Mouse (Mus musculus) neutrophil, adult 5-6 weeks (primary cell): ENCODE results near the gene Fip1l1. TPM values are rescaled to one million over a fixed set of nuclear protein-coding genes. Genes with fewer than 3 reads are reported as not detected.

Experiments used
- ATAC-seq: fragments of 151-379, 151-347 bp; 2 replicates; pipeline ENCODE4 v1.8.0; 2017; ENCODE audit warnings: mild to moderate bottlenecking, moderate TSS enrichment; ENCODE audit not compliant: insufficient number of reproducible peaks, poor library complexity, low FRiP score, severe bottlenecking; ENCODE audit errors: extremely low read depth
- total RNA-seq: library from RNA; stranded (forward); fragments of 200-1000 nt; gene quantifications from 2 replicates; pipeline ENCODE4 v1.2.3, GENCODE M21; 2017

Gene Fip1l1
- 165 and 167 TPM in 2 replicates for total RNA-seq

DNA sequence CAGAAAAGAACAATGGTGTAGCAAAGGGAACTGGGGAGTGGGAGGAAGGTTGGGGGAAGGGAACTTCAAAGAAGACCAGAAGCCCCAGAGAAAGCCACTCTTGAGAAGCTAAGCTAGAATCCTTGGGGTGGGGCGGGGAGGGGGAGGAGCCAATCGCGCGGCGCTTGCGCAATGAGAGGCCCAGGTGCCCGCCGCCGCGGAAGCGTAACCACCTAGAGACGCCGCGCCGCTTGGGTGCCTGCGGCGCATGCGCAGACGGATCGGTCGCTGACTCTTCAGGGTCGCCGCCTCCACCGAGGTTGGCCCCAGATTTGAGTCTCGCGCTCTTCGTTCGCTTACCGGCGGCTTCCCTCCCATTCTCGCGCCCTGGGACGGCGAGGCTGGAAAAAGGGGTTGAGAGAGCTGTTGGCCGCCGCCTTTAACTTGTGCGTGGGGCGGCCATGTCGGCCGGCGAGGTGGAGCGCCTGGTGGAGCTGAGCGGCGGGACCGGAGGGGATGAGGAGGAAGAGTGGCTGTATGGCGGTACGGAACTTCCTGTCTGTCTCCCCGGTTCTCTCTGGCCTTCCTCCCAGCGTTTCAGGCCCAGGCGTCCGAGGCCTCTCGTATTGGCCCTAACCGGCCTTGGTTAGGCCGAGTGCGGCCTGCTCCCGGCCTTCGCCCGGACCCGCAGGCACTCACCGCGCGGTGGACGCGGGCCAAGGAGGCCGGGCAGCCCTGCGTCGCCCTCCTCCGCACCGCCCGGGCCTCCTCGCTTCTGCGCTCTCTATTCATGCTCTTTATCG is at the start of gene Fip1l1:
Gene Fip1l1 (plus strand): TSS at position 210 of the 782 bp plus-strand sequence.
- peak; percentile 54 for ATAC-seq

DNA sequence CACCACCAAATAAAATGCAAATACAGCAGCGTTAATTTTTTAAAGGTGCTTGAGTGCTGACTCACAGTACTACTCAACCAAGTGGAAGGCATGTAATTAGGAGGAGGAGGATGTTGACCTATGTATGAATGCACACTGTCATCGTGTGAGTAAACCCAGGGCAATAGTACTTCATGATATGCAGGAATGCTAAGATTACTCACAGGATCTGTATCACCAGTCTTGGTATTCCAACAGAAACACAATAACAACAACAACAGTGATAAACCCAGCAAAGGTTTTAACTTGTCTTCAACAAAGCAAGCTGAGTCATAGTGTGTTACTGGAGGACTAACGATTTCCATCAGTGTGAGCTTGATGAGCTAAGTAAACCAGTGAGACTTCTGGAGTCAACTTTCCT is 42.5 kb upstream of the Fip1l1 start:
- no peak for ATAC-seq

DNA sequence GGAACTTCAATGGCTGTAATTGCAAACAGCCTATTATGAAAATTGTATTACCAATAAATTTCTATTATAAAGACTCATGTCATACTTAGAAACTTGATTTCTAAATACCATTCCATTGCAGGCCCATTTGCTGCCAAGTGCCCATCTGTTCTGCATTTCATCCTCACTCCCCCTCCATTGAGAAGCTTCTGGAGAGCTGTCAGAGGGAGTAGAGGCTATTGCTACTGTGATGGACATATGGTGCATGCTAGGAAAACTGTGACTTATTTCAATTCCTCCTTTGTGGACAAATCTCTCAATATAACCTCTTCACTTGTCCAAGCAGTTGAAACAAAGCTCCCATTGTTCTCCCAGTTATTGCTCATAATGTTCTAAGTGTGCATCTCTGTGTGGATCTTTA is 23.6 kb upstream of the Fip1l1 start:
- no peak for ATAC-seq

DNA sequence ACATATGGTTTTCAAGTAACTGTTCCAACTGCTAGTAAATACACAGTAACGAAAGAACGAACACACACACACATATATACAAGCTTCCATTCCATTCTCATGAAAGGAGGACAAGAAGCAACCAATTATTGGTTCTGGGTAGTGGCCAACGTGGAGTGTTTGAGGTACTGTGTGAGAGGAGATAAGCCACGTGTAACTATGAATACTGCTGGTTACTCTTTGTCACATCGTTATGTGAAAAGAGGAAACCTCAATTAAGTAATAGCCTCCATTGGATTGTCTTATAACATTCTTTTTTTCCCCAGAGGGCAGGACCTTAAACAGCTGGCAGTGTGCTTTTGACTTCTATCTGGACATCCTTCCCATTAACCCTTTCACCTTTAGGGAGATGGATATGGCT is 8.2 kb upstream of the Fip1l1 start:
- ATAC-seq: no peak

DNA sequence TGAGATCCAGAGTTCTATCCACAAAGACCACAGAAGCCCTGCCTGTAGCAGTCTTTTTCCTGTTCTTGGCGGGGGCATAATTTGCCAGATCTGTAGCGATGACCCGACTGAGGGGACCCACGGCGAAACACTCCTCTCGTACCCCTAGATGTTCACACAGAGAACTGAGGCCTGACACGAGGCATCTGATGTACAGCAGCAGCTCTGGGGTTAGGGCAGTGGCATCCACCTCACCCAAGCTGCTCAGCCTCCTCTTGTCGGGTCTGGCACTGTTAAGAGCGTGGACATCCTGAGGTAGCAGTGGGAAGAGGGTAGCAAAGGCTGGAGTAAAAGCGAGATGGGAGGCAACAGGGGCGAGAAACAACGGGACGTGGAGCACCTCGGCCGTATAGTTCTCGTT is 4.5 kb upstream of the Fip1l1 start:
- no peak for ATAC-seq

DNA sequence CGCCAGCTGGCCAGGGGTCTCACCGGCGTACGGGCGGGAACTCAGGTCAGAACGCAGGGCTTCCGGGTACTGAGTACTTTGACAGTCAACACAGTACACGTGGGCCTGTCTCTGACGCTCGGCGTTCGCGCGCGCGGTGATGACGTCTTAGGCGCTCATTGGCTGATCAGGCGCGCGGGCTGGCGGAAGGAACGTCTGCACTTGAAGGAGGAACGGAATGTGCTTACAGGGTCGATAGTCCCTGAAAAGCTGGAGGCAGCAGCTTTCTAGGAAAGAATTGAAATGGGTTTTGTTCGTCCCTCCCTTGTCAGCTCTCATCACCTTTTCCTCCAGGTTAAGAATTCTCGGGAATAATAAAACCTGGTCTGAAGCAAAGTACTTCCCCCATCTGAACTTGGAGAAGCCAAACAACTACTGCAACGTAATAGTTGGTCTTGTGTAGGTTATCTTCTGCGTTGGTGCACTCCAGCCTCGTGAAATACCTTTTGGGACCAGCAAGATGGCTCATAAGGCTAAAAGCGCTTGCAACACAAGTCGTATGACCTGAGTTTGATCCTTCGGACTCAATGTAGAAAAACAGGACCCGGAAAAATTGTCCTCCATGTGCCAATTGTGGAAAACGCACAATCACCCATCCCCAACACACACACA is 3.5 kb upstream of the Fip1l1 start, which contains the start of gene Scfd2:
Gene Scfd2 (minus strand): TSS at position 130 of the 651 bp plus-strand sequence.
- ATAC-seq: peak; percentile 95

DNA sequence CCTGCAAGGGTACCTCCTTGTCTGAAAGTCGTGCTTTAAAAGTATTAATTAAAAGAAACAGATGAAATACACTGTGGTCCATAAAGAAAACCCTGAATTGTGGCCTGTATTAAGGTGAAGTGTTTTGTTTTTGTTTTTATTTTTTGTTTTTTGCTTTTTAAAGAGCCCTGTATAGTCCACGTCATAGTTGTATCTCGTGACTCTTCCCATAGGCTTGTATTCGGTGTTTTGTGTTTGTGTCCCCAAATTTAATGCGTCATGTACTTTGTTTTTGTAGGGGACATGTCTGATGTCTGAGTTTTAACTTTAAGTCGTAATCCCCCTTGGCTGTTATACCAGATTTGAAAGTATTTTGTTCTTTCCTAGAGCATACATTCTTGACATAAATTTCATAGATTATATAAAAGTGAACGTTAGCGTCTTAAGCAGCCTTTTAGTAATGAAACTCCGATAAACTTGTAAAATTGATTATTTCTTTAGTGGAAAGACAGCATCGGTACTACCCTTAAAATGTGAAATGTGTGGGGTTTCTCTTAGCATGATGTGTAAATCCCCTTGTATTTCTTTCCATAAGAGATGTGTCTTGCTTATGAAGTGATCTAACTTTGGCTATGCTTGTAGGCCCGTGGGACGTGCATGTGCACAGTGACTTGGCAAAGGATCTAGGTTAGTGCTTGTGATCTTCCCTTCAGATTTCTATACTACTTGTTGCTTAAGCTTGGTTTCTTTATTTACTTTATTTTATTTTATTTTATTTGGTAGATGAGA is 1.1 kb downstream of the Fip1l1 start:
- no peak for ATAC-seq

DNA sequence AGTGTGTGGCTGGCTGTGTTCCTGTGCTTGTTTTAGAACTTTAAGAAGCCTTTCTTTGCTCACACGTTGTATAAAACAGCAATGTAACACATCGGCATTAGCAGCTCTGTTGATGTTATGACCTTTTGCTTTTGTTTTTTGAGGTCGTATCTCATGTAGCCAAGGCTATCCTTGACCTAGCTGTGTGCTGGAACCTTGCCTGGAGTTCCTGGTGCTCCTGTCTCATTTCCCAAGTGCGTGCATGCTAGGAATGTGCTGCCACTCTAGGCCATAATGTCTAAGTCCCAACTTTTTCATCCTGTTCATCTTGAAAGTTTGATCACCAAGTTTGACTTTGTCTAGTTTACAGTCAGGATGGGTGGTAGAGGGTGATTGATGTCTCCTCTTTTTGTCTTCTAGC is 10.4 kb downstream of the Fip1l1 start:
- ATAC-seq: no peak

DNA sequence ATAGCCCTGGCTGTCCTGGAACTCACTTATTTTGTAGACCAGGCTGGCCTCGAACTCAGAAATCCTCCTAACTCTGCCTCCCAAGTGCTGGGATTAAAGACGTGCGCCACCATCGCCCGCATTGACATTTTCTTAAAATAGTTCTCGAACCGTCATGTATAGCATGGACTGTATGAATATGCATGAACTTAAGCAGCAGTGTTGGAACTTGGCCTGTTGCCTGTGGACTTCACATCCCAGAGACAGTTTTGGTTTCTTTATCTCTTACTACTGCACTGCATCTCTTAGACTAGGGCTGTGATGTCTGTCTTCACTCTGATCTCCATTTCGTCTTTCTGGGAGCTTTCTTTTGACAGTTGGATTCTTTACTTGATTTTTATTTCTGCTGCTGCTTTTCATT is 14.3 kb downstream of the Fip1l1 start:
- ATAC-seq: no peak

DNA sequence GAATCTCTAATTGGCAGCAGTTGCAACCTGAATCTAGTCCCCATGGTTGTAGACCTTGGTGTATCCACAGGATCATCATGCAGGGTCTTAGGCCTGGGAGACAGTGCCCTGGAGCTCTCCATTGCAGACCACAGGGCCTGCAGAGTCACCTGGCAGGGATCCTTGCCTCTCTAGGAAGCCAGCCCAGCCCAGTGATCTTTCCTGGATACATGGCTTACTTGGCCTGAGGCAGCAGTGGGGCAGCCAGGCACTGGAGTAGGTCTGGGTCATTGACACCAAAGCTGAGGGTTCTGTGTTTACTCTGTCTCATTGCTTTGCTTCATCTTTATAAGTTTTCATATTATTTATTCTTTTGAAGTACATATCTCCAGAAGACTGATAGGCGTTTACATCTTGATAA is 25.9 kb downstream of the Fip1l1 start:
- no peak for ATAC-seq

DNA sequence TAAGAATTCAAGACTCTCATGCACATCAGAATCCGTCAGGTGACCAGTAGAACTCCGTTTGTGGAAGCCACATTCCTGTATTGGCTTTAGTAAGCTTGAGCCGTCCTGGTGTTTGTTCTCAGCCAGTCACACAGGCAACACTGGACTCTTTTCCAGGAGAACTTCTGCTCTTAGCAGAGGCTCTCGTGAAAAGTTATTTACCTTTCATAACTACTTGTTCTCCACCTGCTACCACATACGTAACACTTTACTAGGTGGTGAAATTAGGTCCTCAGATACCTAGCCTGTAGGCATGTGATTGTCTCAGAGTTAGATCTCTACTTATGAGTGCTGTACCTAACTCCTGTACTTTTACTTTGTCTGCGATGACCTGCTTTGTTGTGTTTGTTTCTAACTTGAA is 36.5 kb downstream of the Fip1l1 start:
- ATAC-seq: no peak

DNA sequence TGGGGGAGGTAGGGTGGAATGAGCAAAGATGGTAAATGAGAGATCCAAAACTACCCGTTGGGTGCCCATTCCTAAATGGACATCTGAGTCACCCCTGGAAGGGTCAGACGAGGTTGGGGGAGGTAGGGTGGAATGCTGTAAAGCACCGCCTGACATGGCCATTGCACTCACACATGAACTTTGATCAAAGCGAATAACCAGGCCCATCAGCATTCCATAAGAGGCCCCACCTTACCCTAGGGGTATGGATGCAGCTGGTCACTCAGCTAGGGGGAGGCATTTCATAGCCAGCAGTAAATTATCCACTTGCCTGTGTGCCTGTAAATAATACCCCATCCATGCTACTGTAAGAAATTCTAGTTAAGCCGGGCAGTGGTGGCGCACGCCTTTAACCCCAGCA is 53.9 kb downstream of the Fip1l1 start:
- no peak for ATAC-seq

DNA sequence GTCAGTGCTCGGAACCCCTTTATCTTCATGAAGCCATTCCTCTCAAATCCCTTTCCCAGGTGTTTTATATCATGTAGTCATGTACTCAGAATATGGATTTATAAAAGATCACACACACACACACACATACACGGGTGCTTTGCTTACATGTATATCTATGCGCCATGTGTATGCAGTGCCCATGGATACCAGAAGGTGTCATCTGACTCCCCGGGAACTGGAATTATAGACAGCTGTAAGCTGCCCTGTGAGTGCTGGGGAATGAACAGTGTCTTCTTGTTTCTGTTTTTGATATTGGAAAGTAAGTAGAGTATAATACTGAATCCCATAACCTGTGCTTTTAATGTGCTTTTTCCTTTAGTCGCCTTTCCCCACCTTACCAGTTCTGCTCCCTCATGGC is 56.2 kb downstream of the Fip1l1 start:
- ATAC-seq: no peak

DNA sequence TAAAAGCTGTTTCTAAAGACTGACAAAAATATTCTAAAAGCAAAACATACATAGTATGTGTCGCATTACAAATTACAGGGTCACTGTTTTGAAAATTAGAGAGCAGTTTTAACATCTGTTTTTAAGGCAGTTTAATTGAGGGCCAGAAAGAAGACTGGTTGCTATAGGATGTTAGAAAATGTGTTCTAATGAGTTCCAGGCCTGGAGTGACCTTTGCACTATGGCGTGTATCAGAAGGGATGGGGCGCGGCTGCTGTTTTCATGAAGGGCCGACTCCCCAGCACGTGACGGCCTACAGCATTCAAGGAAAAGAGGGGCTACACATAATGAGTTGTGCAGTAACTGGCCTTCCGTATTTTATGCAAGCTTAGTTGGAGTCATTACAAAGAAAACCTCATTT is 57.9 kb downstream of the Fip1l1 start:
- no peak for ATAC-seq

DNA sequence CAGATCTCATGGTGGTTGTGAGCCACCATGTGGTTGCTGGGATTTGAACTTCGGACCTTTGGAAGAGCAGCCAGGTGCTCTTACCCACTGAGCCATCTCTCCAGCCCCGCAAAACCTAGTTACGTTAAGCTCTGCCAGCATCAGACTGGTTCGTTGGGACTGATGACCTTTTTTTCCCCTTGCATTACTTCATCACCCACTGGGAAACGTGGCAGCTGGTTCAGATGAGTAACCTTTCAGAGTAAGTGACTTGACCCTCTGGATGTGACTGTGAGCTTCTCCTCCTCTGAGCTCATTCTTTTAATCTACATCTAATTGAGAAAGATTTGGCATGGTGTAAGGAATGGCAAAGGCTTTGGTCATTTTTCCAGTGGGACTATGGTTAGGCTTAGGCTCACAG is 64.8 kb downstream of the Fip1l1 start:
- no peak for ATAC-seq

DNA sequence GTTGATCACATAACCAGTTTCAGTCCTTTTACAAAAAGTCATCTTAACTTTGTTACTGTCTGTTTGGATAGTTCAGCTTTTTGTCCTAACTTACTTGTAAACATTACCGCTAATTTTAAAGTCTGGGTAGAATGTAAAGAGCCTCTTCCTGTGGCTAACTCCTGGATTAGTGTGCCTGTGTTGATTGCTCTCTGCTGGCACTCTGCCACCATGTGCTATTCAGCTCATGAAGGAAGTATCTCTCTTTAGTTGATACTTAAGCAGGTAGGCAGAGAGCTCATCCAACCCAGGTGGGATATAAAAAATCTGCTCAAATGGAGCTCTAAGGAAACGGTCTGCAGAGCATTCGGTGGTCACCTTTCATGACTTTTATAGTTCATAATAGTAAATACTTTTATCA is 65.9 kb downstream of the Fip1l1 start:
- ATAC-seq: no peak

DNA sequence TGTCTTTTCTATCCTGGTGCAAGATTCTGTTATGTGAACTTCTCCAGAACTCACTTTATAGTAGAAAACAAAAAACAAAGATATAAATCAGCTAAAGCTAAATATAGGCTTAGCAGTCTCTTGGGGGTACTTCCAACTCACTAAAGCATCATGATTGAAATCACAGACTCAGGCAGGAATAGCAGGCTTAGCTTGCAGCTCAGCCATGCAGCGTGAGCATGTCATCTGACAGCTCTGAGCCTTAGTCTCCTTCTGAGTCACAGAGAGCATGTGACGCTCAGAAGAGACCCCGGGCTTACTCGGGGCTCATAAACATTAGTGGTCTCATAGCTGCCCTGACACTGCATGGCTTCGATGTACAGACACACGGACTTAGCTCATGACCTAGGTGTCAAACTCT is 66.7 kb downstream of the Fip1l1 start:
- no peak for ATAC-seq

DNA sequence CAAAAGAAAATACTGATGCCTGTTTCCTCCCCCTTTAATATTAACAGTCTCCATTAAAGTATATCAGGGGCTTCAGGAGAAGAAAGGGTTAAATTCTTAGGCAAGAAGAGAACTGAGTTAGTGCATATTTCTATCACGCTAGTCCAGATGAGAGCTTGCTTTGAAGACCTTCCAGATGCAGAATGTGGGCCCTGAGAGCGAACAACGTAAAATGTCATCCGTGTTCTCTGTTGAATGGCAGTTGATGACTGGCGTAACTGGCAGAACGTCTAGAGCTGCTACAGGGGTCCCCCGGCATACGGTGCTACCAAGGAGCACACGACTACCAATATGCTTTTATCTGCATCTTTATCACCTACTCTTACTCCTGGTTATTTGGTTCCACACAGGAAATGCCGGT is 67.1 kb downstream of the Fip1l1 start:
- ATAC-seq: no peak

DNA sequence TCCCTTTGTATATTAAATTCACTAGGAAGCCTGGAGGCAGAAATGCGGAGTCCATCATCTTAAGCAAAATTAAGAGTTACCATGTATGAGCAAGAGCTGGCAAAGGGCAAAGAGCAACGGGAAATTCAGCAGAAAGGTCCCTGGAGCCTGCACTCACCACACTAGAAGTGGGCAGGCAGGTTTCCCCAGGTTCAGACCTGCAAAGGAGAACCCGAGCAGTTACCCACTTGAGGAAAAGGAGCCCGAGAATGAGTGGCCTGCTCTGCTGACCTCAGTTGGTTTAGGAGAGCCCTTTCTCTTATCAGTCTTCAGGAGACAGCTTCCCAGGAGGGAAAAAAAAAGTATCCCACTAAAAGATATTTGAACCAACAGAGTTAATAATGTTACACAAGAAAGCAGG is 68.1 kb downstream of the Fip1l1 start:
- ATAC-seq: no peak

DNA sequence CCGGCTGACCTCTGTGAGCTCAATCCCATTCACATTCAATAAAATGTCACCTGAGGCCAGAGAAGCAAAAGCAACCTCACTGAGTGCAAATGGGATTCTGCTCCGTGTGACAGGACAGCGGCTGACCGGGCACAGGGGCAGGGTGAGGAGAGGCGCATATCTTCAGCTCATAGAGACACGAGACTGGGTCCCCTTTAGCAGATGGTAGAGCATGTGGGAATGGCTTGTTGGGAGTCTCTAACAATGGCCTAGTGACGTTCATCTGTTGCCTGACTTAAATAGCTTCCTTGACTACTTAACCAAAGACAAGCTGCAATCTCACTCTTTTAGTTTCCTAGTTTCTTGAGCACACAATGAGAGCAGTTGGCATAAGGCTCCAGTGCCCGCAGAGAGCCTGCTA is 71.0 kb downstream of the Fip1l1 start:
- ATAC-seq: no peak
